Mouse (Mus musculus): ENCODE measurements around the gene Iqca.

Iqca gene

GRCm38 (mm10) chr1:90060054-90060453, 93.1 kb downstream of the Iqca start:
- no peak for DNase-seq (ENCODE audit: low spot score)

DNA sequence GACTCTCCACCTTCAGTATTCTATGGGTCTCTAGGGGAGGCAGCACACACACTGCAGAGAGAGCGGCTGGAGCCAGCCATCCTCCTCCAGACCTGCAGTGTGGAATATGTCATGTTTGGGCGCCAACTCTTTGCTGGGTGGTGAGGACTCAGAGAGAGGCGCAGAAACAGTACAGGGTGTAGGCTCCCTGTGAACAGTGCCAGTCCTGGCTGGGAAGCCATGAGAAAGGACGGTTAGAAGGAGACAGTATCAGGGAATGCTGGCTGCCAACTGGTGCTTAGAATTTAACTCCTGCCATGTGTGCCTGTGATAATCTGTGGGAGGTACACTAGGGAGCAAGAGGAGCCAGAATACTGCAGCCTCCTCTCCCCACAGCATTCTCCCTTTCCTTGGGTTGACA, 98.2 kb downstream of the Iqca start:
- DNase-seq (ENCODE audit: low spot score), result no peak

DNA sequence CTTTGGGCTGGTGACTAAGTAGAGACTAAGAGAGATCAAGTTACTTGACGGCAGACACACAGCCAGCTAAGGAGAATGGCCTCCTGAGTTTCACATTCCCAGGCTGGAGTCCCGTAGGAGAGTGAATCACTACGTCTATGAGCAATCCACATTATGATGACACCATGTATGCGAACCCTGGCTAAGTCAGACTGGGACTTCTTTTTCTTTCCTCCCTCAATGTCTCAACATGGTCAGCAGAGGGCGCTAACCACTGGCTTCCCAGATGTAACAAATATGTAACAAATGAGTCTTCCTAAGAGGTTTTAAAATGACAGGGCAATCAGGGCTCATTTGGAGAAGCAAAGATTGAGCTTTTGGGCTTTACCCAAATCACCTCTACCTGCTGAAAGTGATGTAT, 101.9 kb downstream of the Iqca start:
- no peak for DNase-seq (ENCODE audit: low spot score)

GRCm38 (mm10) chr1:90050046-90050739, 103.0 kb downstream of the Iqca start:
- no peak for DNase-seq (ENCODE audit: low spot score)

DNA sequence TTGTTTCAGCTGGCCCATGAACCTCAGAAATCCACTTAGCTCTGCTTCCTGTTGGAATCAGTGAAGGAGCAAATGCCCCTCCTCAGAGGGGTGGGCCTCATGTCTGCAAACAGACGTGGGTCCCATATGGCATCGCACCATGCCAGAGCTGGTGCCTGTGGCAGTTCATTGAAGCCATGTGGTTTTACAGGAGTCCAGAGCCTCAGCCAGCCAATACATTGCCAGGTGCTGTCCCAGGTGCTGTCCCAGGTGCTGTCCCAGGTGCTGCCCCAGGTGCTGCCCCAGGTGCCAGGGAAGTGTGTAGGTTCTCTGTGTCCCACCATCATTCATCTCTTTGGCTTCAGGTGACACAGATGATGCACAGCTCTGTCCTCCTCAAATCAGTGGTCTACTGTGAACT, 124.9 kb downstream of the Iqca start:
- no peak for DNase-seq (ENCODE audit: low spot score)

GRCm38 (mm10) chr1:90026945-90027344, 126.3 kb downstream of the Iqca start:
- DNase-seq (ENCODE audit: low spot score), result peak; percentile 31

- DNase-seq (ENCODE audit: low spot score), result no peak
Measured at GRCm38 (mm10) chr1:90020336-90020735, 132.9 kb downstream of the Iqca start.

- DNase-seq (ENCODE audit: low spot score), result no peak
Measured at GRCm38 (mm10) chr1:90018071-90018470, 135.1 kb downstream of the Iqca start.

DNA sequence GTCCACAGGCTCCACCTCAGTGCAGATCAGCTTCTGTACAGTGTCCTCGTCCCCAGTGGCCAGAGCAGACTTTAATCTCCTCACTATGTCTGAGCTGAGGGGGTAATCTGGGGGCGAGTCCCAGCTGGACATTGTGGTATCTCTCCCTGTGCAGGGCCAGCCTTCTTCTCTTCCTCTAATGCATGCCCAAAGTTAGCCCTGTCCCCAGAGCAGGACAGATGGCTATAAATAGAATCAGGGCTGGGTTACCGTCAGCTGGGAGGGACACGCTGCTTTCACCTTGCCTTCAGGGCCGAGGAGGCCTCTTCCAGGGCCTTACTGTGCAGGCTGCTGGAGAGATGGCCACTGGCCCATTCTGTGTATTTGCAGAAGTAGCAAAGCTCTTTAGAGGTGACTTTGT, 138.8 kb downstream of the Iqca start, which contains the start of gene Asb18:
Asb18 (minus strand) TSS at position 221 of the 400 bp plus-strand sequence.
- no peak for DNase-seq (ENCODE audit: low spot score)

- no peak for DNase-seq (ENCODE audit: low spot score)
Measured at GRCm38 (mm10) chr1:90013273-90013672, 139.9 kb downstream of the Iqca start.

DNA sequence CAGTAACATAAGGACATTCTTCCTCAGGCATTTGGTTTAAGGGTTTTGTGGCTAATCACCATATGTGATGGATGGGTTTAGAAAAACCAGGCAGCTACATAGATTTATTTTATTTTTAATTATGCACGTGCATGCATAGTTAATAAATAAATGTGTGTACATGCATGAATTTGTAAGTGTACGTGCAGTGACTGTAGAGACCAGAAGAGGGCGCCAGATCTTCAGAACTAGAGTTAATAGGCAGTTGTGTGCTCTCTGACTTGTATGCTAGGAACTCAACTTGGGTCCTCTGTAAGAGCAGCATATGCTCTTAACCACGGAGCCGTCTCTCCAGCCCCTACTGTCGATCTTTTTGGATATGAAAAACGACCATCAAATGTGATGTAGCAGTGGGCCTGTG, 140.4 kb downstream of the Iqca start:
- DNase-seq (ENCODE audit: low spot score), result no peak

DNA sequence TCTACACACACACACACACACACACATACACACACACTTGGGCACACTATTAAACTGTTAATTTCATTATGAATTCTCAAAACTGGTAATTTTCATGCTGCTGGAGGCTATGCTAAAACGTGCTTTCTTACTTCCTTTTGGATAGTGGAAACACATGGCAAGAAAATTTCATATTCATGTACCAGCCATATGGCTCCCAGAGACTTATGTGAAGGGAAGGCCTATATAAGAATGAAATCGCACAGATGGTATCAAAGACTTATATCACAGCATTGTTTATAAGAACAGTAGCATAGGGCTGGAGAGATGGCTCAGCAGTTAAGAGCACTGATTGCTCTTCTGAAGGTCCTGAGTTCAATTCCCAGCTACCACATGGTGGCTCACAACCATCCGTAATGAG, 141.0 kb downstream of the Iqca start:
- no peak for DNase-seq (ENCODE audit: low spot score)

DNA sequence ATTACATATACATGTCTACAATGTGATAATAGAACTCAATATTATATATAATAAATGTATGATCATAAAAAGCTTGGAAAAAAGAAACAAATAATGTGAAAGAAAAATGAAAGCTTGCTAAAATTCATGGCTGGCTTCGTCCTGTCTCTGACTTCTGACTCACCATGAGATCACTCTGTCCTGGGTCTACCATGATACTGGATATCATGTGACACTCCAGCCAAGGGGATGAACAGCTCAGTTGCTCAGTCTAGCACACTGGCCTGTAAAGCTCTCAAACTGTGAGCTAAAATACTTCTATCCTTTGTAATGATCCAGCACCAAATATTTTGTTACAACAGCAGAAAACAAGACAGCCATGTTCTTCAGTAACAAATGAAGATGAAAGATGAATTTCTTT, 143.1 kb downstream of the Iqca start:
- DNase-seq (ENCODE audit: low spot score), result no peak

DNA sequence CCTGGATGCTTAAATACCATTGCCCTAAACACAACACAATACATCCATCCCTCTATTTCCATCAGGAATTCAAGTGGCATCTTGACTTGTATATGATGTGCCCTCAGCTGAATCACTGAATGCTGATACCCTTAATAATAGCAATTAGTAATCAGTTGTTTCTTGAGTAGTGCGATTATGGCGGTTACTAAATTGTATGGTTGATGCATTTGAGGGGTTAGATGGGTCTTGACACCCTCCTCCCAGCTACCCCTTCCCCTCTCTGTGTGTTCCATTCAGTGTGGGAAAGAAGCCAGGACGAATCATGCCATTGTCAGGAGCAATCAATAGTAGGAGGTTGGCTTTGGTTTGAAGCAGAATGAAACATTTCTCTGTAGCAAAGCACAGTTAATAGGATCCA, 144.0 kb downstream of the Iqca start:
- DNase-seq (ENCODE audit: low spot score), result no peak

DNA sequence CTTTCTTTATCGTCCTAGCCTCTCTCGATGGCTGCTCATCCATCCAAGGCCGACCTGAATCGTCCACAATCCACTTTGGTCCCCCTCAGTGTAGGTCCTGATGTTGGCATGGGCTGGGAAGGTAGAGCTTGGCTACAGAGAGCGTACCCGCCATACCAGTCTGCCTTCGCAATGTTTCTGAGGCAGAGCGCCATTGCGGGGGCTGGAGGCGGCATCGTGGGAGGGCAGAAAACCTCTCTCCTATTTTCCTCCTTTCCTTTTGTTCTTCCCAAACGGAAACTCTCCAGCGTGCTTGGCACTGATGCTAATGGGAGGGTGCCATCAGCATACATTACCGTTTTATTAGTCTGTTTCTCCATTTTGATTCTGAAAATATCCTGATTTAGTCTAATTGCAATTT, 146.5 kb downstream of the Iqca start:
- DNase-seq (ENCODE audit: low spot score), result no peak

- DNase-seq (ENCODE audit: low spot score), result no peak
Measured at GRCm38 (mm10) chr1:90000981-90001380, 152.2 kb downstream of the Iqca start.

- no peak for DNase-seq (ENCODE audit: low spot score)
Measured at GRCm38 (mm10) chr1:89999858-90000257, 153.3 kb downstream of the Iqca start.

DNA sequence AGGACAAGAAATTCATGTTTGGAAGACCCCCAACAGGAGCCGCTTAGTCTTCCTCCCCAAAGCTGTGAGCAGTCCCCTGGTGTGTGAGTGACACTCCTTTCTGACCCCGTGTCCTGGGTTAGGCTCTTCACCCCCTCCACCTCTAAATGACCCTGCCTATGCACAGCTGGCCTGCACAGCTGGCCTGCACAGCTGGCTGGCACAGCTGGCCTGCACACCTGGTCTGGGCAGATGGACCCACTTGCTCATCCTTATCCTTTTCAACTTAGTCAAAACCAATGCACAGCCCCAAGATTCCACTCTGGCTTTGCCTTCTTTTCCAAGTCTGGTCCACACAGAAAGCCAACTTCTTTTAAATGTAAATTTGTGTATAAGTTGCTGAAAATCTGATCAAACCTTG, 154.5 kb downstream of the Iqca start:
- DNase-seq (ENCODE audit: low spot score), result no peak

DNA sequence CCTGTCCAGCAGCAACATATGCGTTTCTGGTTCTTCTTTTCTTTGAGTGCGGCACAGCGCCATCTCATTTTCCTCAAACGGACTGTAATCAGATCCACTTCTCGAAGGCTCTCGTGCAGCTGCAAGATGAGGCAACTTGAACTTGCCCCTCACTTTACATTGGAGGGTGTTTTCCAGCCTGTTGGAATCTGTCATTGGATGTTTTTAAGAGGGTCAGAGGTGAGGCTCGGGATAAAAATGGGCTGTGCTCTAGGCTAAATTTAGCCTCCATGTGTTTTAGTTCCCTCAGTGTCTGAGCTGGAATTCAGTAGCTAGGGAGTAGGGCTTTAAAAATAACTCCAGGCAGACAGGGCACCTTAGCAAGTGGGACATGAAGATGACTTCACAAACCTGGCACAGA, 155.1 kb downstream of the Iqca start:
- no peak for DNase-seq (ENCODE audit: low spot score)

DNA sequence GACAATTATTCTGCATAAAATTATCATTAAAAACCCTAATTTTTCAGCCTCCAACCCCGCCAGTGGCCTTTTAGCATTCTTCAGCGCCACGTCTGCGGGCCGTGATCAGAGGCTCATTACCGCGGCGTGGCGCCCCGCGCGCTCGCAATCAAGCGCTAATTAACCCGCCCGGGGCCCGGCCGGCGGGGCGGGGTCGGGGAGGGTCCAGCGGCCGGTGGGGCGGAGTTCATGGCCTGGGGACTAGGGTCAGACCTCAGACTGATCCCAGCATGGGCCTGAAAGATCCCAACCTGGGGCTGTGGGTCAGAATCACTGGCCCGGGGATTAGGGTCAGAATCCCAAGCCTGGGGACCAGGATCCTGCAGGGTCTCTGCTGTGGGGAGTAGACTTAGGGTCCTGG, 160.9 kb downstream of the Iqca start:
- no peak for DNase-seq (ENCODE audit: low spot score)

Data from ovary, postnatal 36 days (tissue).